Mouse (Mus musculus) midbrain, embryonic 12.5 days (tissue): ENCODE data around the gene Klf7. TPM values are rescaled to one million over a fixed set of nuclear protein-coding genes. Genes with fewer than 3 reads are reported as not detected.

Source experiments
- ATAC-seq: fragments of 200-750 bp; cut with Nextera tagmentation; 2 replicates; pipeline ENCODE4 v1.8.0; 2017; ENCODE audit warnings: low read depth, moderate TSS enrichment, moderate library complexity; ENCODE audit not compliant: low FRiP score
- H3K27ac ChIP-seq: fragments of 300-500 bp; sonication (generic); replicated peaks from 2 replicates; pipeline ENCODE4 v1.5.1; 2016; ENCODE audit warnings: mild to moderate bottlenecking
- H3K27me3 ChIP-seq: fragments of 300-500 bp; sonication (generic); 2 replicates; pipeline ENCODE4 v1.6.1; 2016; ENCODE audit warnings: mild to moderate bottlenecking
- H3K36me3 ChIP-seq: fragments of 300-500 bp; sonication (generic); 2 replicates; pipeline ENCODE4 v1.6.1; 2016
- H3K4me1 ChIP-seq: fragments of 300-500 bp; sonication (generic); 2 replicates; pipeline ENCODE4 v1.6.1; 2016
- H3K4me2 ChIP-seq: fragments of 300-500 bp; sonication (generic); replicated peaks from 2 replicates; pipeline ENCODE4 v1.6.1; 2016; ENCODE audit warnings: mild to moderate bottlenecking, moderate library complexity
- H3K4me3 ChIP-seq: fragments of 300-500 bp; sonication (generic); 2 replicates; pipeline ENCODE4 v1.5.1; 2016; ENCODE audit warnings: mild to moderate bottlenecking
- H3K9ac ChIP-seq: fragments of 300-500 bp; sonication (generic); replicated peaks from 2 replicates; pipeline ENCODE4 v1.6.1; 2016; ENCODE audit warnings: mild to moderate bottlenecking, moderate library complexity
- H3K9me3 ChIP-seq: fragments of 300-500 bp; sonication (generic); 2 replicates; pipeline ENCODE4 v1.6.1; 2016; ENCODE audit warnings: mild to moderate bottlenecking
- WGBS: fragments of 180-500 bp; shearing (Covaris S2); methylation state at CpG from one replicate; pipeline ENCODE4 v1.1.7; 2016; 5-methylcytosine and 5-hydroxymethylcytosine counted together
- polyA plus RNA-seq: library from polyadenylated mRNA; unstranded; fragments of >200 nt; fragmentation: Nextera tagmentation; extraction: Ambion mirVana; gene quantifications from 2 replicates; pipeline ENCODE4 v1.2.1, GENCODE M21; 2016

Gene Klf7
- polyA plus RNA-seq, 1 experiment from 2014 or later = 40.8 TPM

- 67% methylated on average over 4 of the region's 4 CpGs for WGBS
- no peak for ATAC-seq
- H3K27ac ChIP-seq = no peak overlapping the region
- H3K4me1 ChIP-seq = peaks cover 20% of the 10 kb centered on the region
- no peaks in the 10 kb centered on the region for H3K9me3 ChIP-seq
- H3K4me2 ChIP-seq = no peak overlapping the region
- H3K4me3 ChIP-seq = no peak overlapping the region
- no peaks in the 10 kb centered on the region for H3K27me3 ChIP-seq
- no peaks in the 10 kb centered on the region; the same call in 1 of the 2 replicates for H3K36me3 ChIP-seq
- H3K9ac ChIP-seq = no peak overlapping the region
Observed at GRCm38 (mm10) chr1:64098800-64099199, 23.3 kb downstream of the Klf7 start.

GRCm38 (mm10) chr1:64097640-64098287 lies 24.3 kb downstream of the Klf7 start:
- H3K9ac ChIP-seq = 0 out of 2 replicates have a peak overlapping the region, but pooled peaks have one; percentile 15
- peak overlapping the region; percentile 30; the same call in 1 of the 2 replicates for H3K27ac ChIP-seq
- WGBS = 72% methylated on average over 6 of the region's 6 CpGs
- H3K9me3 ChIP-seq = no peaks in the 10 kb centered on the region
- peaks cover 20% of the 10 kb centered on the region for H3K4me1 ChIP-seq
- no peak for ATAC-seq
- H3K4me2 ChIP-seq = no peak overlapping the region
- no peaks in the 10 kb centered on the region for H3K27me3 ChIP-seq
- no peak overlapping the region for H3K4me3 ChIP-seq
- no peaks in the 10 kb centered on the region; the same call in 1 of the 2 replicates for H3K36me3 ChIP-seq

DNA sequence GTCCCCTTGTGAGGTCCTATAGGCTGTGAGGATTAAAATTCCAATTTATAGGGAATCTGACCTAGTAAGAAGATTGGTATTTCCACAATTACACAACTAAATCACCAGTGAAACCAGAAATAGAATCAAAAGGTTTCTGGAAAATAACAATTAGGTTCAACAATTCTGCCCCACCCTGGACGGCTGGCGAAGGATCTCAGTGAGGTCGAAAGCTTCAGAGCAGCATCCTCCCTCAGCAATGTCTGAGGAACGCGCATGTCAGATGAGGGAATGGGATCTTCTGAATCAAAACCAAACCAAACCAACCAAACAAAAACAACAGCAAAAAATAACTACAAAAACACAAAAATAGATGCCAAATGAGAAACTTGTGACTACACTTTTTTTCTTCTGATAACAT lies 29.1 kb downstream of the Klf7 start:
- no peak for ATAC-seq
- Histone ChIP-seq H3K4me1 (peaks cover 23% of the 10 kb centered on the region), H3K9ac (no peak overlapping the region), H3K9me3 (no peaks in the 10 kb centered on the region), H3K36me3 (no peaks in the 10 kb centered on the region), H3K27me3 (no peaks in the 10 kb centered on the region), H3K4me2 (no peak overlapping the region), H3K27ac (no peak overlapping the region), H3K4me3 (no peak overlapping the region)
- 86% methylated on average over 5 of the region's 5 CpGs for WGBS

GRCm38 (mm10) chr1:64091591-64091990 lies 30.5 kb downstream of the Klf7 start:
- H3K4me2 ChIP-seq = no peak overlapping the region
- 73% methylated on average over 9 of the region's 9 CpGs for WGBS
- no peak overlapping the region for H3K4me3 ChIP-seq
- H3K36me3 ChIP-seq = no peaks in the 10 kb centered on the region
- H3K27ac ChIP-seq = no peak overlapping the region
- no peaks in the 10 kb centered on the region for H3K27me3 ChIP-seq
- no peaks in the 10 kb centered on the region for H3K9me3 ChIP-seq
- H3K4me1 ChIP-seq = peaks cover 27% of the 10 kb centered on the region
- H3K9ac ChIP-seq = no peak overlapping the region
- no peak for ATAC-seq

- Histone ChIP-seq H3K36me3 (no peaks in the 10 kb centered on the region), H3K4me3 (no peak overlapping the region), H3K27ac (no peak overlapping the region), H3K9ac (no peak overlapping the region), H3K27me3 (no peaks in the 10 kb centered on the region), H3K9me3 (no peaks in the 10 kb centered on the region), H3K4me2 (no peak overlapping the region), H3K4me1 (peaks cover 27% of the 10 kb centered on the region)
- WGBS = 84% methylated on average over 5 of the region's 5 CpGs
- ATAC-seq = no peak
Observed at GRCm38 (mm10) chr1:64090566-64090965, 31.5 kb downstream of the Klf7 start.

- Histone ChIP-seq H3K9ac (no peak overlapping the region), H3K4me1 (peaks cover 27% of the 10 kb centered on the region), H3K4me2 (no peak overlapping the region), H3K27ac (no peak overlapping the region), H3K27me3 (no peaks in the 10 kb centered on the region), H3K36me3 (no peaks in the 10 kb centered on the region), H3K9me3 (no peaks in the 10 kb centered on the region), H3K4me3 (no peak overlapping the region)
- WGBS = 85% methylated on average over 1 of the region's 1 CpGs
- no peak for ATAC-seq
Observed at GRCm38 (mm10) chr1:64089691-64090090, 32.4 kb downstream of the Klf7 start.

DNA sequence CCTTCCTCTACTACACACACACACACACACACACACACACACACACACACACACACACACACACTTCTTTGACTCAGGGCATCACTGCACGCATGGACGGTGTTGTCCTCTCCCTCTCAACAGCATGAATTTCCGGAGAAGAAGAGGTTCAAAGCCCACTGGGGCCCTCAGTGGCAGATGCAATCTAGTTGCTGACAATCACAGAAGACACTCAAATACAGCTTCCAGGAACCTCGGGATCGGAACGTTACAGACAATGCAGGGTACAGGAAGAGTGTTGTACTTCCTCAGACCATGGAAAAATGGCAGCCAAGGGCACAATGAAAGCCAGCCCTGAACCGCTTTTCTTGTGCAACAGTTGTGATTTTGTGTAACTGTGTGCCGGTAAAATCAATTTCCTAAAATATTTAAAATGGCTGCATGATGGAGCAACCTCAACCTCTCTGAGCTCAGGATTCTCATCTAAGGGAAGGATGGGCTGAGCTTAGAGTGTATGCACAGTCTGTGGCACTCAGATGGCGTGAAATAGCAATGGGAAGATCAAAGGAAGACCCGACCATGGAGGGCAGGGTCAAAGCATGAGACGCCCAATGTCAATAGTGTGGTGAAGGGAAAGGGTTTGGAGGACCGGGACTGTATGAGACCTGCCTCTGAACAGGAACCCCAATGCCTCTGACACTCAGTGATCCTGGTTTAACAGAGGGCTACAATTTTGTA lies 33.3 kb downstream of the Klf7 start:
- Histone ChIP-seq H3K9ac (no peak overlapping the region), H3K9me3 (no peaks in the 10 kb centered on the region), H3K36me3 (no peaks in the 10 kb centered on the region), H3K4me2 (0 out of 2 replicates have a peak overlapping the region, but pooled peaks have one; percentile 8), H3K27ac (peak overlapping the region; percentile 58), H3K4me1 (peaks cover 27% of the 10 kb centered on the region), H3K27me3 (no peaks in the 10 kb centered on the region), H3K4me3 (no peak overlapping the region)
- peak; percentile 47 for ATAC-seq
- 72% methylated on average over 12 of the region's 12 CpGs for WGBS

DNA sequence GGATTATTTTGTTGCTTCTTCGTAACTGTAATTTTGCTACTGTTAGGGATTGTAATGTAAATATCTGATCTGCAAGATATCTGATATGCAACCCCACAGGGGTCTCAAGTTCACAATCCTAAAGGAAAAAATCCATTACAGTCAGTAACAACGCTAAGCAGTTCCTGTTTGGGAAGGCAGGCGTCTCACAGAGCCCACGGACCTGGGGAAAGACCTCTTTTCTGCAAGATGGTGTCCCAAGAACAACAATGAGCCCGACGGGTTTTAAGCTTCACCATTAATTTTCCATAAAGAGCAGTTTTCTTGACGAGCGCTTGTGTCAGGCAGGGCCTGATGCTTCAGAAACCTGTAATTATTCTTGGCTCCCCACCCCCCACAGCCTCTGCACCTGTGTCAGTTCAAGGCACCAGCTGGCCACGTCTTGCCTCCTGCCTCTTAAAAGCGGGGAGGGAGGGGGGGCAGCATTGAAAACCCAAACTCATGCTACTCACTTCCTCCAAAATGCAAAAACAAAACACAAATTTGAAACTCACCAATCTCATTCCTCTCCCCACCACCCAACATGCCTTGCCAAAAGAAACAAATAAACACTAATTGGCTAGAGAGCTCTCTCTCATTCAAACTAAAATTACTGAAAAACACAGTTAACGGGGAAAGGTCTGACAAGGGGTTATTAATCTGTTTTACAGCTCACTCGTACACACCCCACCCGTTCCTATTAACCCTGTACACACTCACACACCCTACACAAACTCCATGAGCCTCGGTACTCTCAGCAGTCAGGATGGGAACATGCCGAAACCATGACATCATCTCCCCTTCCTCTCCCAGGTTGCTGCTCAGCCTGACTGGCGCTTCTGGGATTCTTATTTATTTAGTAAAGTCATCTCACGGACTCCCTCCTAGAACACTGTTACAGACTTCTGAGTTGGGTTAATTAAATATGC lies 34.2 kb downstream of the Klf7 start:
- Histone ChIP-seq H3K4me2 (peak overlapping the region; percentile 8; the same call in 1 of the 2 replicates), H3K4me1 (peaks cover 27% of the 10 kb centered on the region), H3K27me3 (no peaks in the 10 kb centered on the region), H3K9ac (no peak overlapping the region), H3K27ac (peak overlapping the region; percentile 58), H3K36me3 (no peaks in the 10 kb centered on the region), H3K4me3 (no peak overlapping the region), H3K9me3 (no peaks in the 10 kb centered on the region)
- 41% methylated on average over 17 of the region's 17 CpGs for WGBS
- ATAC-seq = peak; percentile 79

DNA sequence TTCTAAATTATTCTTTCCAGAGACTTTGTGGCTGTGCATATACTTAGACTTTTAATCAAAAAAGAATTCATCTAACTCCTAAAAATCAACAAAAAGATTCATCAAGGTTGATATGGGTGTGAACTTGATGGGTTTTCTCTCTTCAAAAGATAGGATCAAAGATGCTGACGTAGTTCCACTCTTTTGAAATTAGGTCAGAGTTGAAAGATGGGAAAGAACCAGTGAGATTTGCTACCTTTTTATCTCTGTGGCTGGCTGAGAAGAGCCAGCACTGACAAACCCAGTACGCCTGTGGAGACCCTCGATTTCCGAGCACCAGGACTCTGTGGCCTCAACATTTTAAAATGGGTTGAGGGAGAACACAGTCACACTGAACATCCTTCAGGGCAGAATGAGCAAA lies 36.2 kb downstream of the Klf7 start:
- no peak for ATAC-seq
- 82% methylated on average over 4 of the region's 4 CpGs for WGBS
- H3K27ac ChIP-seq = no peak overlapping the region
- no peaks in the 10 kb centered on the region for H3K36me3 ChIP-seq
- no peak overlapping the region for H3K9ac ChIP-seq
- H3K4me1 ChIP-seq = peaks cover 27% of the 10 kb centered on the region
- no peaks in the 10 kb centered on the region for H3K9me3 ChIP-seq
- H3K4me3 ChIP-seq = no peak overlapping the region
- H3K4me2 ChIP-seq = no peak overlapping the region
- H3K27me3 ChIP-seq = no peaks in the 10 kb centered on the region

DNA sequence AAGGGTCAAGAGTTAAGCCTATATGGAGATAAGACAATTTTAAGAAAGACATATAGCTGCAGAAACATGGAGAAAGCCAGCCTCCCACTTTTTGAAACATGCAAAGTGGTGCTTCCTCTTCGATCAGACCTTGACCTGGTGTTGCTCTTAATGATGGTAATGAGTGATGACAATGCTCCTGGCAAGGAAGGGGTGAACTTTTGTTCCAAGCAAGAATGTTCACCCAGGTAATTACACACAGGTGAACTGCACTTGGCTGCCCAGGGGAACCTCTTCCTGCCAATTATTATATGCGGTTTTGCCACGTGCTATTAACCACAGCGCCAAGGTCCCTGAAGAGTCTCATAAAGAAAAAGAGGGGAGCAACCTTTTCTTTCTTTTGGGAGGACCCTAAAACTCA lies 36.7 kb downstream of the Klf7 start:
- Histone ChIP-seq H3K4me3 (no peak overlapping the region), H3K4me1 (peaks cover 27% of the 10 kb centered on the region)
- ATAC-seq = no peak

DNA sequence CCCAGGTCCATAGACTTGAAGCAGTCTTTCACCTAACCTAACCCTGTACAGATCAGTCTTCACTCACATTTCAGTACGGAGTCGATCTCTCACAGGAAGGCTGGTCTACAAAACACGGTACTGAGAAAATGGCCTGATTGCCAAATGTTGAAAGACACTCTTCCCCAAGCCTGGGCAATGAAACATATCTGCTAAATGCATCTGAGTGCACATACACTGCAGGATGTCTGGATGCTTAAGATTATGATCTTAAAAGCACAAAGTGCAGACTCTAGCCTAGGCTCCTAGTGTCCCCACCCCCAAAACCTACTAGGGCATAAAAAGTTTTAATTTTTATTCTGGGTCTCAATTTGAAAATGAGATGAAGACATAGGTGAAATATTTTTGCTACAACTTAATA lies 37.4 kb downstream of the Klf7 start:
- Histone ChIP-seq H3K36me3 (no peaks in the 10 kb centered on the region), H3K27ac (no peak overlapping the region), H3K4me3 (no peak overlapping the region), H3K27me3 (no peaks in the 10 kb centered on the region), H3K4me2 (no peak overlapping the region), H3K4me1 (peaks cover 29% of the 10 kb centered on the region), H3K9me3 (no peaks in the 10 kb centered on the region), H3K9ac (no peak overlapping the region)
- no peak for ATAC-seq
- WGBS = 87% methylated on average over 3 of the region's 3 CpGs

More for the DNA sequence above, 36.7 kb downstream of the Klf7 start:
- H3K9me3 ChIP-seq = no peaks in the 10 kb centered on the region
- no peak overlapping the region for H3K27ac ChIP-seq
- no peaks in the 10 kb centered on the region for H3K36me3 ChIP-seq
- no peak overlapping the region for H3K9ac ChIP-seq
- no peaks in the 10 kb centered on the region for H3K27me3 ChIP-seq
- WGBS = 90% methylated on average over 4 of the region's 4 CpGs
- no peak overlapping the region for H3K4me2 ChIP-seq

GRCm38 (mm10) chr1:64081791-64082190 lies 40.3 kb downstream of the Klf7 start:
- Histone ChIP-seq H3K4me2 (no peak overlapping the region), H3K9me3 (no peaks in the 10 kb centered on the region), H3K27ac (no peak overlapping the region), H3K4me1 (peaks cover 14% of the 10 kb centered on the region), H3K4me3 (no peak overlapping the region), H3K27me3 (no peaks in the 10 kb centered on the region), H3K36me3 (peaks cover 20% of the 10 kb centered on the region), H3K9ac (no peak overlapping the region)
- 82% methylated on average over 1 of the region's 1 CpGs for WGBS
- ATAC-seq = no peak
